Mouse (Mus musculus) bone marrow, adult 2 months (tissue): ENCODE measurements at regions not wholly inside any gene's neighbourhood (a gene's known extent, or its start where the extent isn't known, plus 50 kb on each side); places are given as distances from the start of the nearest gene placed in this dataset.

ENCODE experiments used
- CTCF ChIP-seq: fragments of 200-500 bp; IDR thresholded peaks from 2 replicates; pipeline ENCODE4 v1.5.1; 2011; ENCODE audit warnings: low read length, control low read depth; ENCODE audit not compliant: control insufficient read depth, insufficient read depth
- POLR2A ChIP-seq: fragments of 200-500 bp; IDR thresholded peaks from 2 replicates; pipeline ENCODE4 v1.6.1; 2011; ENCODE audit warnings: low read depth, mild to moderate bottlenecking, control low read depth, low read length, borderline replicate concordance; ENCODE audit not compliant: control insufficient read depth

DNA sequence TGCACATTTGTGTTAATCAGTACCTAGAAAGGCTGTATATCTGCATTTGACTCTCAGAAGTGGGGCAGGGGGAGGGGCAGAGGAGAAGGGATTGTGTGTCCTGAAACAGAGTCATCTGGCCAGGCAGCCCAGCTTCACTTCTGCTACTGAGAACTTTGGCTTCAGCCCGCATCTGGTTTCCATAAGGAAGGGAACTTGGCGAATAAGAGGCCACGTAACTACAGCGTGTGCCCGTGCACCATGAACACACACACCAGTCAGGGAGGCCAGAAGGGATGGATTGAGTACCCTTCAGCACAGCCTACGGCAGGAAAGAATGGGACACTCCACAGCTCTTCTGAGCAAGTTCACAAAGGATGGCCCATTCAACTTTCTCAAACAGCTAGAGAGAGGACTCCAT, 496.0 kb upstream of the Gm26657 start:
- TF ChIP-seq POLR2A (no peak), CTCF (no peak)
